Mouse (Mus musculus) urinary bladder, postnatal 36 days (tissue): ENCODE measurements around the gene Cog5.

Experiments used
- DNase-seq, 2 experiments: peaks; one replicate each; pipeline ENCODE4 v3.0.0; 2022; ENCODE audit warnings: low spot score in 2 of 2, mixed read lengths in 1 of 2

Gene Cog5

GRCm38 (mm10) chr12:31709665-31710064 lies 55.0 kb downstream of the Cog5 start:
- DNase-seq, result no peak

- no peak for DNase-seq
Observed at GRCm38 (mm10) chr12:31712233-31712632, 57.6 kb downstream of the Cog5 start.

GRCm38 (mm10) chr12:31712727-31713126 lies 58.1 kb downstream of the Cog5 start:
- no peak for DNase-seq

- DNase-seq, result no peak
Observed at GRCm38 (mm10) chr12:31713600-31713999, 58.9 kb downstream of the Cog5 start, which contains the start of gene Gpr22. TSS of gene Gpr22 (minus strand) at chr12:31713947.

- no peak for DNase-seq
Observed at GRCm38 (mm10) chr12:31714070-31714469, 59.4 kb downstream of the Cog5 start.

- no peak for DNase-seq
Observed at GRCm38 (mm10) chr12:31719586-31720275, 65.1 kb downstream of the Cog5 start.

GRCm38 (mm10) chr12:31724576-31724975 lies 69.9 kb downstream of the Cog5 start:
- no peak for DNase-seq

GRCm38 (mm10) chr12:31725511-31726275 lies 71.0 kb downstream of the Cog5 start:
- no peak for DNase-seq

GRCm38 (mm10) chr12:31726707-31727106 lies 72.0 kb downstream of the Cog5 start:
- no peak for DNase-seq

GRCm38 (mm10) chr12:31730126-31730525 lies 75.5 kb downstream of the Cog5 start:
- DNase-seq, result no peak

- DNase-seq, result no peak
Observed at GRCm38 (mm10) chr12:31734616-31735015, 79.9 kb downstream of the Cog5 start.

GRCm38 (mm10) chr12:31747301-31747700 lies 92.6 kb downstream of the Cog5 start:
- DNase-seq, result no peak

- no peak for DNase-seq
Observed at GRCm38 (mm10) chr12:31749846-31750245, 95.2 kb downstream of the Cog5 start.

- DNase-seq, result no peak
Observed at GRCm38 (mm10) chr12:31754465-31754864, 99.8 kb downstream of the Cog5 start.

- no peak for DNase-seq
Observed at GRCm38 (mm10) chr12:31755885-31756755, 101.5 kb downstream of the Cog5 start.

GRCm38 (mm10) chr12:31773612-31774011 lies 118.9 kb downstream of the Cog5 start:
- DNase-seq, result no peak

GRCm38 (mm10) chr12:31784291-31784690 lies 129.6 kb downstream of the Cog5 start:
- DNase-seq, result no peak

- DNase-seq, result no peak
Observed at GRCm38 (mm10) chr12:31788530-31788929, 133.9 kb downstream of the Cog5 start.

GRCm38 (mm10) chr12:31806410-31807154 lies 151.9 kb downstream of the Cog5 start:
- no peak for DNase-seq

- DNase-seq, result no peak
Observed at GRCm38 (mm10) chr12:31818051-31818461, 163.4 kb downstream of the Cog5 start.

- DNase-seq, result no peak
Observed at GRCm38 (mm10) chr12:31819096-31819495, 164.4 kb downstream of the Cog5 start.
